Mouse (Mus musculus) left cerebral cortex, postnatal 10 days (tissue): ENCODE results near the gene Vav3. TPM values are rescaled to one million over a fixed set of nuclear protein-coding genes. Genes with fewer than 3 reads are reported as not detected.
A peak's percentile ranks its signal among the peaks of the same experiment; 100 is the strongest.

Source experiments
- DNase-seq, 2 experiments: peaks; one replicate each; pipeline ENCODE4 v3.0.0; 2021 to 2022; ENCODE audit warnings: low spot score in 2 of 2, mixed read lengths in 1 of 2; ENCODE audit errors: extremely low spot score in 1 of 2
- intact Hi-C: fragments of 180-260 bp; cut with DNase I; formaldehyde crosslinking; loops from one replicate; pipeline ENCODE4 v1.15.1; 2025
- total RNA-seq, 2 experiments: library from RNA; stranded (reverse); gene quantifications; 2 replicates each; pipeline ENCODE4 v1.2.3; 2021

Gene Vav3
- total RNA-seq, 2 experiments from 2014 or later: 2.8 TPM

- intact Hi-C loops: loop anchor here (5.0 kb wide), 1 partner anchor 169 kb away; no protein-coding TSS in a partner anchor
- DNase-seq: peak in 1 of 2 experiments; percentile 31
Measured at GRCm38 (mm10) chr3:109341631-109342030, 1.2 kb downstream of the Vav3 start.

DNA sequence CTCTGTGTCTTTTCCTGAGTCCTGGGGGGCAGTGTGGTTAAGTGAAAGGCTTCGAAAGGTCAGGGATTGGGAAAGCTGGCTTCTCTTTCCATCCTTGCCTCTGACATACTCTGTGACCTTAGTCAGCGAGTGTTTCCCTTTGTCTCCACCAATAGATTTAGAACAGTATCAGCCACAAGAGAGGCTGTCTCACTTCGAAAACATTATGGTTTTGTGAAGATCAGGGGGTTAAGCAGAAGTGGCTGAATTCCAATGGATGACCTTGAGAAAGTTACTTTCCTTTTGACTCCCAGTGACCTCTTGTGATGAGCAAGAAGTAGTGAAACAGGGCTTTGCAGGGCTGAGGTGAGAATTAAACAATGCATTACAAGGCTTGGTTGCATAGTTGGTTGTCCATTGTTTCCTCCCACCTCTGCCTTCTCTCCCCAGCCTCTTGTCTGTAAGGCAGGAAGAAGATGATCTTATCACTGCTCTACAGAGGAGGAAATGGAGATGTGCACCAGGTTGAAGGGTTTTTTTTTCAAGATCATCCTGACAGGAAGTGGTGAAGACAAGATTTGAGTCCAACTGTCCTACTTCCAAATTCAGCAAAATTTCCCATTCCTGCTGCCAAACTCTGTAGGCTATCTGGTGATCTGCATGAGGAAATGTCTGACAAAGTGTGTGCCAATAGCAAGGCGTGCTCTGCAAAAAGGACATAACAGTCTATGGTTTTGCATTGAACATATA, 11.7 kb downstream of the Vav3 start:
- no peak for DNase-seq
- intact Hi-C loops: no loop called here

DNA sequence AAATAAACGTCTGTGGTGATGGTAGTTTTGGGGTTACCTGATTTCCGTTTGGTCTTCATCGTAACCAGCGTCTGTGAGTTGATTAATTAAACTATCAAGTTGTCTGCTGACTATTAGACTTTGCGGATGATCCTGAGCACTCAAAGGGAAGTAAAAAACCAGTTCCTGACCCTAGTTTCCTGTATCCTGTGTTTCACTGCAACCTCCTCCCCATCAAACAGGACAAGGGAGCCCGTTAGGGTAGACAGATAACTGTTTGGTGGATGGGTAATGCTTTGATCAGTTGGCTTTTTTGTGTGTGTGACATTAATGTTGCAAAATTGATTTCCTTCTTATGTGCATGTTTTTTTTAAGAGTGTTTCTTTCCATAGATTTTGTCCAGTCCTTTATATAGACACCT, 12.2 kb downstream of the Vav3 start:
- no peak for DNase-seq
- intact Hi-C loops: no loop called here

DNA sequence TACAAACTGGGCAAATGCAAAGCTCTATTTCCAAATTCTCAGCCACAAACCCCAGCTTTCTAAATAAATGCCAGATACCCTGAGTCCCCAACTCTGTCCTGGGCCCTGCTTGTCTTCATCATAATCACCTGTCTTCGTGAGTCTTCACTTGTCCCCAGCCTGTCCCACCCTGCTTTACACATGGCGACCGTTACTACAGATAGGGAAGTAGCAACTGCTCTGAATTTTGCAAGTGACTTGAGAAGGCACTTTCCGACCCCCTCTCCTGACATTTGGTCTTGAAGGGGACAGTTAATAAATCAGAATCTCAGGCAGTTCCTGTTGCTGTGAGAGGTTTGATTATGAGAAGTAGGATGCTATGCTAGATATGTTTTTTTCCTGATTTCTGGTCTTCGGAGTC, 13.4 kb downstream of the Vav3 start:
- intact Hi-C loops: no loop called here
- DNase-seq: no peak

GRCm38 (mm10) chr3:109355158-109355557, 14.7 kb downstream of the Vav3 start:
- intact Hi-C loops: no loop called here
- no peak for DNase-seq

DNA sequence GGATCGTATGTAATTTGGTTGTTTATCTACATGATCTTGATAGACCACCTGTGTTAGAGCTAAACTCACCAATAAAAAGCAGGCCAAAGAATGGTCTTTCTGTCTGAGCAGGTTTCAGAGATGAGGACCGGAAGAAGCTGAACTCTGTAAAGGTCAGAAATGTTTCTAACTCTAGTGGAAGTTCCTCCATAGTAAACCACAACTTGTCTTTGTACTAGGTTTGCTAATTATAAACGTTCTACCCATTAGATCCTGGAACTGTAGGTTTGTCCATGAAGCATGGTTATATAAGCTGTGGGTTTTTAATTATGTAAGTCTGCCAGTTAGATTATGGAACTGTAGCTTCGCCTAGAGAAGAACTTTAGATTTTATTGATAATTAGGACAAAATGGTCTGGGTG, 20.3 kb downstream of the Vav3 start:
- DNase-seq: no peak
- intact Hi-C loops: no loop called here

GRCm38 (mm10) chr3:109361882-109362281, 21.4 kb downstream of the Vav3 start:
- intact Hi-C loops: no loop called here
- DNase-seq: no peak

DNA sequence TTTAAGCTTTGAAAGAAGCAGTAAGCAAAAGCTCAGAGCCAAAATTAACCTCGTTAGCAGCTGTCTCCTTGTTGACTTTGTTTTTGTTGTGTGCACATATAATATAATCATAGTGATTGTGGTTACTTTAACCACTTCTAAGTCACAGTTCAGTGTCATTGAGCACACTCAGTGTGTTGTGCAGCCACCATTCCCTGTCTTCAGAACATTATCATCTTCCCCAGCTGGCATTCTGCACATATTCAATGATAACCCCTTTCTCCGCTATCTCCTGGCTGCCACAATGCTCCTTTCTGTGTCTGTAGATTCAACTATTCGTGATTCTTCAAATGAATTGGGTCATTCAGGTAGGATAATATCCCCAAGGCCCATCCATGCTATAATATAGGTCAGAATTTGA, 21.9 kb downstream of the Vav3 start:
- DNase-seq: no peak
- intact Hi-C loops: no loop called here

DNA sequence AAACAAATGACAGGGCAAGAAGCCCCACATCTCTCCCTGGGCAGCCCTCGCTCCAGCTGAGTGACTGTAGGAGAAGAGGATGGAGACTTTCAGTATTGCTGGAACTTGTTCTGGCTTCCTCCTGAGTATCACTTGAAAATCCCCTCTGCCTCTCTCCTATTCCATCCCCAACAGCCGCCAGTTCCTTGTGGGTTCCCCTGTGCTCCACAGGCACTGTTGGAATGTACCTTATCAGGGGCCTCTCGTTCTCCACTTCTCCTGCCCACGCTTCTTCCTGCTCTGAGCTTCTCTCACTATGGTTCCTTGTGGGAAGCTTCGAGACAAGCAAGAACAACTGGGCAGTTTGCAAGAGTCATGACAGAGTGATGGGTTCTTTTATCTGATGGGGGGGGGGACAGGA, 23.1 kb downstream of the Vav3 start:
- intact Hi-C loops: no loop called here
- no peak for DNase-seq

GRCm38 (mm10) chr3:109365875-109366274, 25.4 kb downstream of the Vav3 start:
- DNase-seq: no peak
- intact Hi-C loops: no loop called here

DNA sequence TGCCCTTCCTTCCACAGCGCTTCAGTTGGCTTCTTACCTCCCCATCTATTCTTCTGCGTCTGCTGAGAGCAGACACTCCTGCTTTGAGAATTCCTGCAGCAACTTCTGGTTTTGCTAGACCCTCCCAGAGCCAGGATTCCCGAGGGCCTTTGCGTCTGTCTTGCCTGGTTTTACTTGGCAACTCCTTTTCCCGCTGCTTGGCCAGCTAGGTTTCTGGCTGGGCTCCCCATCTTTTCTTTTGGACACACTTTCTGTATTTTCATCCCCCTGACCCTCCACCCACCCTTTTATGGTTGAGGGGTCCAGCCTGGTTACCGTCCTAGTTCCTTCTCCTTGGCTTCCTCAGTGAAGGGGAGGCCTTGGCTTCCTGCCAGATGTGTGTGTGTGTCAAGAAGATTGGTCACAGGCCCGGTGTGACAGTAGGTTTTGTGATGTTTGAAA, 26.0 kb downstream of the Vav3 start:
- peak; percentile 18 to 52 for DNase-seq
- intact Hi-C loops: no loop called here

DNA sequence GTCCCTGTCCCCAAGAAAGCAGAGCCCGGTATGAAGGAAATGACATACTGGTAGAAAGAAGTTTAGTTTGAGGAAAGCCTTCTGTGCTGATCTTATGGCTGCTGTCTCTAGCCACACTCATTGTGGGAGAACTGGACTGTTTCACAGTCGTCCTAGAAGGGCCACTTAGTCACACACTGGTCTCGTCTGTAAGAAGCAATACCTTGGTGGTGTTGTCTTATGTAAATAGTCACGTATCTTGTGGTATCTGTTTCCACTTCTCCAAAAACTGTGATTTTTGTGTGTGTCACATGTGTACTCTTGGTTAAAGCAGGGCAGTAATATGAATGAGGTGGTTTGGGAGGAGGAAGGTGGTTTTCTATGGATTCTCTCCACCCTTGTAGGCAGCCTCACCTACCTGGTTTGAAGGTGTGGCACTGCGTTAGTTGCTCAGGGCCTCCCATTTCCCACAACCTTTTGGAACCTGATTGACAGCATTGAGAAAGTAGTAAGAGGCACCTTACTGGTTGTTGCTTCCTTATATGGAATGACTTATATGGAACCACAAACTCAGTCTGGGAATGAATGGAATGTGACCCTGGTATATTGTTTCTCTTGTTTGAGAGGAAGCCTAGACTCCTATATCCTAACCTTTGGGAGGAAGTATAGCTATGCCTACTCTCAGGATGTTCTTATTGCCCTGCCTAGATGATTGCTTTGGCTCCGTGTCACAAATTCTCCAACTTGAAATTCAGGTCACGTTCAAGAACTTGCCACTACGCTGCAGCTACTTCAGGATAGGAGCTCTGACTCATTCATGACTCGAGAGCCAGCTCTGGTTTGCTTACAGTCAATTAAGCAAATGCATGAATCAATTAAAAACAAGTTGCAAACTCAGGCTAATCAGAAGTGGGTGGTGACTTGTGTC, 28.2 kb downstream of the Vav3 start:
- peak in 1 of 2 experiments; percentile 4 for DNase-seq
- intact Hi-C loops: no loop called here

- intact Hi-C loops: no loop called here
- no peak for DNase-seq
Measured at GRCm38 (mm10) chr3:109371576-109371975, 31.1 kb downstream of the Vav3 start.

- intact Hi-C loops: no loop called here
- no peak for DNase-seq
Measured at GRCm38 (mm10) chr3:109372678-109373077, 32.2 kb downstream of the Vav3 start.

GRCm38 (mm10) chr3:109378278-109378677, 37.8 kb downstream of the Vav3 start:
- intact Hi-C loops: no loop called here
- no peak for DNase-seq

GRCm38 (mm10) chr3:109378684-109379083, 38.2 kb downstream of the Vav3 start:
- no peak for DNase-seq
- intact Hi-C loops: no loop called here

GRCm38 (mm10) chr3:109388730-109389129, 48.3 kb downstream of the Vav3 start:
- no peak for DNase-seq
- intact Hi-C loops: no loop called here

- intact Hi-C loops: no loop called here
- DNase-seq: no peak
Measured at GRCm38 (mm10) chr3:109401527-109401926, 61.1 kb downstream of the Vav3 start.

GRCm38 (mm10) chr3:109411294-109411693, 70.8 kb downstream of the Vav3 start:
- intact Hi-C loops: no loop called here
- no peak for DNase-seq

DNA sequence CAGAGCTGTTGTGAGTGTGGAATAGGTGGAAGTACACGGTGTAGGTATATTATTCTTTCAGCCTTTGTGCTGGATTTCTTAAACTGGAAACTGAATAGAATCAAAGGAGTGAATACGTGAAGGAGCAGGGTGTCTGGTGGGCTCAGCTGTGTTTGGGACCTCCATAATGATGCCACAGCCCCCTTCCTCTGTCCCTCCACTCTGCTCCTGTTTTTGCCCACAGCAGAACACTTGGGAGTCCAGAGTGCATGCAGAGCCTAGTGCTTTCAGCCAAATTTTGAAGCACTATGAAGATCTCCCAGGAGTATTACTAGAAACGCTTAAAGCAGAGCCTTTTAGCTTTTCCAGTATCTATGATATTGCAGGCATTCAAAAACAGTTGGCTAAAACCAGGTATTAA, 80.0 kb downstream of the Vav3 start:
- no peak for DNase-seq
- intact Hi-C loops: no loop called here
